Mouse (Mus musculus) small intestine, adult 2 months (tissue): ENCODE results near the gene Abhd17a.

Experiments used
- CTCF ChIP-seq: fragments of 200-500 bp; IDR thresholded peaks from 2 replicates; pipeline ENCODE4 v1.5.1; 2012; ENCODE audit warnings: low read depth, mild to moderate bottlenecking, control low read depth, inconsistent platforms, low read length, moderate library complexity, mixed read lengths; ENCODE audit not compliant: insufficient replicate concordance, insufficient read length; ENCODE audit errors: extremely low read depth
- POLR2A ChIP-seq: fragments of 200-500 bp; IDR thresholded peaks from 2 replicates; pipeline ENCODE4 v1.6.1; 2012; ENCODE audit warnings: low read depth, mild to moderate bottlenecking, control low read depth, inconsistent platforms, low read length, moderate library complexity

DNA sequence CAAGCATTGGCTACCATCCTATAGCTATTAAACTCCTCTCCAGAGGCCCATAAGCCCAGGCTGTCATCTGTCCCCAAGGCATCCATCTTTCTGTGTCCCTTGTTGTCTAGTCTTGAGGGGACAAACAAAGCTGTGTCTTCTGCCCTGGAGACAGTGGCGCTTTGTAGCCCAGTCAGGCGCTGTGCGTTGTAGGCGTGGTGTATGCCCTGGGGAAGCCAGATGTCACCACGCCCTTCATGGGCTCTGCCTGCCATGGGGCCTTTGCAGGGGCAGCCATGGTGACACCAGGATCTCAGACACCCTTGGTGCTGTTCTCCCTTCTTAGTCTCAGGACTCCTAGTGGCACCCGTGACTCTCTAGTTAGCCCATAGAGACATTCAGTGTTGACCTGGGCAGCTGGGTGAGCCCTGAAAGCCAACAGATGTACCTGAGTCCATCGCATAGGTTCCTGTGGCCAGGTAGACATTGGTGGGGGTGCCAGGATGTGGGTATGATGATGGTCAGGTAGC, 13.9 kb upstream of the Abhd17a start:
- TF ChIP-seq CTCF (no peak), POLR2A (no peak)
